Mouse (Mus musculus) lung, adult 2 months (tissue): ENCODE data around the gene Yy1.

Source experiments
- CTCF ChIP-seq: fragments of 200-500 bp; IDR thresholded peaks from 2 replicates; pipeline ENCODE4 v1.5.1; 2011; ENCODE audit warnings: mild to moderate bottlenecking, low read length, control low read depth; ENCODE audit not compliant: insufficient read depth
- POLR2A ChIP-seq: fragments of 200-500 bp; IDR thresholded peaks from 2 replicates; pipeline ENCODE4 v1.6.1; 2011; ENCODE audit warnings: low read depth, mild to moderate bottlenecking, control low read depth, low read length, borderline replicate concordance; ENCODE audit errors: extremely low read depth

- no peak for TF ChIP-seq CTCF
- TF ChIP-seq POLR2A: no peak; the same call in 1 of the 2 replicates
These were observed 42.6 kb downstream of the Yy1 start for GRCm38 (mm10) chr12:108835208-108835839.
